Mouse (Mus musculus): ENCODE measurements around the gene Gm11992.

DNA sequence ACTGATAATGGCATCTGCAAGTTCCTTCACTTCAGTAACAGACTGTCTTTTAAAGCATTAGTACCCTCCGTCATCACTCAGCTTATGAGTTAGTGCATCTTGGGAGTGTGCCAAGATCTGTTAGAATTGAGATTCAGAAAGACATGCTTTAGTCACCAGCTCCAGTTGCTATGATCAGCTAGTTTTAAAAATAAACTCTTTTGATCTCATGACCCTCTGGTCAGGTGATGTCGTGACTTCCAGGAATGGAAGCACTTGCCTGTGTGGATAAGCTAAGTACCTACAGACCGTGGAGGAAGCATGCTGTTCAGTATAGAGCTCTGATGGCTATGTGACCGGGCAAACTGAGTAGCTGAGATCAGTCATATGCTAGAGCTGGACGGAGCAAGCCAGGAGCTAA is 1.4 kb upstream of the Gm11992 start:
- no peak for TF ChIP-seq CTCF (IDR thresholded peaks at IDR 0.05)
- TF ChIP-seq POLR2A (IDR thresholded peaks at IDR 0.05; ENCODE audit: insufficient read depth, low read depth, low read length): no peak
